In genomic region chr11:108682014-108682413, GRCm38 (mm10) we compare ENCODE assay signal across 14 mouse cellular contexts.
"Had no signal": no experiment of that assay in that cellular context is flagged by ENCODE, and none has a peak within 500 bp of the region (broad histone marks: within the 10 kb centered on the region; RNA-seq: fewer than 3 reads in every experiment).

No protein-coding gene starts in this region.

- DNase-seq: gastrocnemius, postnatal 14 days; gastrocnemius, postnatal 36 days; heart, adult 11 months; heart, adult 2 months; heart, postnatal 14 days; heart, postnatal 36 days; kidney, adult 11 months; kidney, adult 2 months; kidney, adult 9 months; kidney, postnatal 14 days; kidney, postnatal 36 days; layer of hippocampus, adult 9-11 months; layer of hippocampus, postnatal 36 days; left cerebral cortex, postnatal 4 days had no signal
